Mouse (Mus musculus): ENCODE data around the gene Gba2. TPM values are rescaled to one million over a fixed set of nuclear protein-coding genes. Genes with fewer than 3 reads are reported as not detected.
"Not testable (repeated sequence)": the region's sequence is repeated elsewhere in the genome, so short reads cannot be mapped to it uniquely, and the experiment has no call there.

Gba2 gene
- total and polyA plus RNA-seq, 2 experiments = 5.3 to 10.9 TPM

DNA sequence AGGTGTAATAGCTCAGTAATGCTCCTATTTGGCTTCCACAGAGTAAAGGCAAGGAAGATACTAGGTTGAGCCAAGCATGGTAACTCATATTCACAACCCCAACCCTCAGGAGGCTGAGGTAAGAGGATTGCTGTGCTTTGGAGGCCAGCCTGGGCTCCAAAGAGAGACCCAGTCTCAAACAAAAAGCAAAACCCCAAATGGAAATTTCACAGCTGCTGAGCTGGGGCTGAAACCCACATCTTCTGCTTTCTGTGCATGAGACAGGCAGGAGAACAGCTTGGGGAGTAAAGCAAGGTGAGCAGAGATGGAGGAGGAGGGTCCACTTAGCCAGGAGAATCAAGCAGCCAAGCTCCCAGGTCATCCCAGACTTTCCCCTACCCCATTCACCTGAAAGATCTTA is 24.8 kb downstream of the Gba2 start:
- peaks cover 68% of the 10 kb centered on the region for H3K36me3 ChIP-seq (ENCODE audit: control insufficient read depth, insufficient read depth, low read length)
- DNase-seq (ENCODE audit: extremely low read depth, low read depth, low spot score) = no peak
- H3K9ac ChIP-seq (ENCODE audit: low read depth, low read length) = no peak overlapping the region
- H3K27ac ChIP-seq (replicated peaks; ENCODE audit: insufficient read depth, low read depth, low read length) = no peak overlapping the region
- no peak overlapping the region for H3K4me3 ChIP-seq (ENCODE audit: insufficient read depth, low read depth, low read length)
- peaks cover 2% of the 10 kb centered on the region for H3K4me1 ChIP-seq (ENCODE audit: control insufficient read depth, insufficient read depth, low read length)
- H3K79me2 ChIP-seq (ENCODE audit: control insufficient read depth, insufficient read depth, low read length) = peaks cover 7% of the 10 kb centered on the region; the same call in 1 of the 2 replicates
- H3K27me3 ChIP-seq (ENCODE audit: control insufficient read depth, insufficient read depth, low read length) = no peaks in the 10 kb centered on the region
- TF ChIP-seq CTCF (IDR thresholded peaks at IDR 0.05; ENCODE audit: low read depth, low read length) (no peak), POLR2A (IDR thresholded peaks at IDR 0.05; ENCODE audit: extremely low read depth, insufficient read depth, low read length) (no peak)

DNA sequence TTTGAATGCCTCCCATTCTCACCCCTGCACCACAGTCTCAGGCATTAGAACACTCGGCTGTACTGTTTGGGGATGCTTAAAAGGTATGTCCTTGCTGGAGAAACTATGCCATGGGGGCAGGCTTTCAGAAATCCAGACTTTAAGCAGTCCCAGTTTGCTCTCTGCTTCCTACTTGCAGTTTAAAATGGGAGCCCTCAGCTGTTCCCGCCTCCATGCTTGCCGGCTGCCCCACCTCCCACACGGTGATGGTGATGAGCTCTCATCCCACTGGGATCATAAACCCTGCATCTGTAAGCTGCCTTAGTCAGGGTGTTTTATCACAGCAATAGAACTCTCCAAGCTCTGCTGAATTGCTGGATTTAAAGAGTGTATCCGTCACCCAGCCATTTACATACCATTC is 26.2 kb downstream of the Gba2 start:
- Histone ChIP-seq H3K4me1 (ENCODE audit: control insufficient read depth, insufficient read depth, low read length) (no peaks in the 10 kb centered on the region; the same call in 1 of the 2 replicates), H3K4me3 (ENCODE audit: insufficient read depth, low read depth, low read length) (no peak overlapping the region), H3K27me3 (ENCODE audit: control insufficient read depth, insufficient read depth, low read length) (no peaks in the 10 kb centered on the region), H3K79me2 (ENCODE audit: control insufficient read depth, insufficient read depth, low read length) (peaks cover 4% of the 10 kb centered on the region; the same call in 1 of the 2 replicates), H3K27ac (replicated peaks; ENCODE audit: insufficient read depth, low read depth, low read length) (no peak overlapping the region), H3K36me3 (ENCODE audit: control insufficient read depth, insufficient read depth, low read length) (peaks cover 77% of the 10 kb centered on the region), H3K9ac (ENCODE audit: low read depth, low read length) (no peak overlapping the region)
- whole genome bisulfite sequencing = 97% methylated on average over 5 of the region's 5 CpGs
- DNase-seq (ENCODE audit: extremely low read depth, low read depth, low spot score) = no peak
- TF ChIP-seq POLR2A (IDR thresholded peaks at IDR 0.05; ENCODE audit: extremely low read depth, insufficient read depth, low read length) (no peak), CTCF (IDR thresholded peaks at IDR 0.05; ENCODE audit: low read depth, low read length) (no peak)

DNA sequence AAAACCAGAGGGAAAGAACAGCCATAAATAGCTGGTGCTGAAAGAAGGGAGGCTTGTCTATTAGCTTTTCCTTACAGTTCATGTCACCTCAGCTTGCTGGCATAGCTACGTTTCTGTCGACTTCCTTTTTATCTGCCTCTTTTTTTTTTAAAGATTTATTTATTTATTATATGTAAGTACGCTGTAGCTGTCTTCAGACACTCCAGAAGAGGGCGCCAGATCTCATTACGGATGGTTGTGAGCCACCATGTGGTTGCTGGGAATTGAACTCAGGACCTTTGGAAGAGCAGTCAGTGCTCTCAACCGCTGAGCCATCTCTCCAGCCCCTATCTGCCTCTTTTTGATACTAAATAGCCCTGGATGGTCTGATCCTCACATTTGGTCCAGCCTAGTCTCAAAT is 26.8 kb downstream of the Gba2 start:
- not testable (repeated sequence) for H3K9ac ChIP-seq (ENCODE audit: low read depth, low read length); H3K4me3 ChIP-seq (ENCODE audit: insufficient read depth, low read depth, low read length); H3K27ac ChIP-seq (replicated peaks; ENCODE audit: insufficient read depth, low read depth, low read length); H3K79me2 ChIP-seq (ENCODE audit: control insufficient read depth, insufficient read depth, low read length); H3K4me1 ChIP-seq (ENCODE audit: control insufficient read depth, insufficient read depth, low read length); DNase-seq (ENCODE audit: extremely low read depth, low read depth, low spot score); H3K27me3 ChIP-seq (ENCODE audit: control insufficient read depth, insufficient read depth, low read length)
- H3K36me3 ChIP-seq (ENCODE audit: control insufficient read depth, insufficient read depth, low read length) = peaks cover 82% of the 10 kb centered on the region
- WGBS = 86% methylated on average over 6 of the region's 6 CpGs

- Histone ChIP-seq H3K4me1 (ENCODE audit: control insufficient read depth, insufficient read depth, low read length) (no peaks in the 10 kb centered on the region), H3K79me2 (ENCODE audit: control insufficient read depth, insufficient read depth, low read length) (no peaks in the 10 kb centered on the region; the same call in 1 of the 2 replicates), H3K4me3 (ENCODE audit: insufficient read depth, low read depth, low read length) (no peak overlapping the region), H3K36me3 (ENCODE audit: control insufficient read depth, insufficient read depth, low read length) (peaks cover 70% of the 10 kb centered on the region), H3K9ac (ENCODE audit: low read depth, low read length) (no peak overlapping the region), H3K27ac (replicated peaks; ENCODE audit: insufficient read depth, low read depth, low read length) (no peak overlapping the region), H3K27me3 (ENCODE audit: control insufficient read depth, insufficient read depth, low read length) (no peaks in the 10 kb centered on the region)
- no peak for TF ChIP-seq POLR2A (IDR thresholded peaks at IDR 0.05; ENCODE audit: extremely low read depth, insufficient read depth, low read length)
- TF ChIP-seq CTCF (IDR thresholded peaks at IDR 0.05; ENCODE audit: low read depth, low read length) = no peak
- WGBS = 94% methylated on average over 12 of the region's 12 CpGs
- no peak for DNase-seq (ENCODE audit: extremely low read depth, low read depth, low spot score)
These were observed 29.6 kb downstream of the Gba2 start for GRCm38 (mm10) chr4:43549055-43549454.

GRCm38 (mm10) chr4:43547160-43547559 is 31.5 kb downstream of the Gba2 start:
- Histone ChIP-seq H3K27ac (replicated peaks; ENCODE audit: insufficient read depth, low read depth, low read length) (no peak overlapping the region), H3K36me3 (ENCODE audit: control insufficient read depth, insufficient read depth, low read length) (peaks cover 65% of the 10 kb centered on the region), H3K4me1 (ENCODE audit: control insufficient read depth, insufficient read depth, low read length) (no peaks in the 10 kb centered on the region), H3K4me3 (ENCODE audit: insufficient read depth, low read depth, low read length) (no peak overlapping the region), H3K79me2 (ENCODE audit: control insufficient read depth, insufficient read depth, low read length) (no peaks in the 10 kb centered on the region; the same call in 1 of the 2 replicates), H3K27me3 (ENCODE audit: control insufficient read depth, insufficient read depth, low read length) (no peaks in the 10 kb centered on the region), H3K9ac (ENCODE audit: low read depth, low read length) (no peak overlapping the region)
- DNase-seq (ENCODE audit: extremely low read depth, low read depth, low spot score) = no peak
- no peak for TF ChIP-seq POLR2A (IDR thresholded peaks at IDR 0.05; ENCODE audit: extremely low read depth, insufficient read depth, low read length)
- no peak for TF ChIP-seq CTCF (IDR thresholded peaks at IDR 0.05; ENCODE audit: low read depth, low read length)
- WGBS = 87% methylated on average over 8 of the region's 8 CpGs

- H3K9ac ChIP-seq (ENCODE audit: low read depth, low read length) = no peak overlapping the region
- no peak overlapping the region for H3K4me3 ChIP-seq (ENCODE audit: insufficient read depth, low read depth, low read length)
- H3K27ac ChIP-seq (replicated peaks; ENCODE audit: insufficient read depth, low read depth, low read length) = no peak overlapping the region
- H3K36me3 ChIP-seq (ENCODE audit: control insufficient read depth, insufficient read depth, low read length) = peaks cover 63% of the 10 kb centered on the region
- TF ChIP-seq CTCF (IDR thresholded peaks at IDR 0.05; ENCODE audit: low read depth, low read length) (no peak), POLR2A (IDR thresholded peaks at IDR 0.05; ENCODE audit: extremely low read depth, insufficient read depth, low read length) (no peak)
- no peaks in the 10 kb centered on the region for H3K27me3 ChIP-seq (ENCODE audit: control insufficient read depth, insufficient read depth, low read length)
- WGBS = 86% methylated on average over 12 of the region's 12 CpGs
- H3K79me2 ChIP-seq (ENCODE audit: control insufficient read depth, insufficient read depth, low read length) = no peaks in the 10 kb centered on the region; the same call in 1 of the 2 replicates
- DNase-seq (ENCODE audit: extremely low read depth, low read depth, low spot score) = no peak
- H3K4me1 ChIP-seq (ENCODE audit: control insufficient read depth, insufficient read depth, low read length) = no peaks in the 10 kb centered on the region
These were observed 32.2 kb downstream of the Gba2 start for GRCm38 (mm10) chr4:43546375-43547047.
